Mouse (Mus musculus) thymus, postnatal 36 days (tissue): ENCODE measurements around the gene Emp3.
"Not testable (repeated sequence)": the region's sequence is repeated elsewhere in the genome, so short reads cannot be mapped to it uniquely, and the experiment has no call there.

Experiments used
- DNase-seq, 2 experiments: peaks; one replicate each; pipeline ENCODE4 v3.0.0; 2022; ENCODE audit warnings: mixed read lengths in 2 of 2

Gene Emp3

GRCm38 (mm10) chr7:45915011-45915410 is 6.2 kb downstream of the Emp3 start:
- DNase-seq = no peak

GRCm38 (mm10) chr7:45914067-45914466 is 7.1 kb downstream of the Emp3 start:
- DNase-seq = no peak

DNA sequence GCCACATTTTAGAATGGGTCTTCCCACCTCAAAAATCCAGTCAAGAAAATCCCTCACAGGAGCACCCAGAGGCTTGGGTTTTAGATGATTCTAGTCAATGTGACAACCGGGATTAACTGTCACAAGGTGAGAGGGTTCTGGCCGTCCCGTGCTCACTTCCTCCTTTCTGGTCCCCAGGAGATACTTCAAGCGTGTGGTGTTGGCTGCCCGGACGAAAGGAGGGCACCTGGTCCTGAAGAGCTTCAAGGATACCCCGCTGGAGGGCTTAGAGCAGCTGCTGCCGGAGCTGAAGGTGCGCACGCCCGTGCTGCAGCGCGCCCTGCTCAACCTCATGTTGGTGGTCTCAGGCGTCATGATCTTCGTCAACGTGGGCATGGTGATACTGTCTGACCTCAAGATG is 12.1 kb downstream of the Emp3 start:
- DNase-seq = no peak

DNA sequence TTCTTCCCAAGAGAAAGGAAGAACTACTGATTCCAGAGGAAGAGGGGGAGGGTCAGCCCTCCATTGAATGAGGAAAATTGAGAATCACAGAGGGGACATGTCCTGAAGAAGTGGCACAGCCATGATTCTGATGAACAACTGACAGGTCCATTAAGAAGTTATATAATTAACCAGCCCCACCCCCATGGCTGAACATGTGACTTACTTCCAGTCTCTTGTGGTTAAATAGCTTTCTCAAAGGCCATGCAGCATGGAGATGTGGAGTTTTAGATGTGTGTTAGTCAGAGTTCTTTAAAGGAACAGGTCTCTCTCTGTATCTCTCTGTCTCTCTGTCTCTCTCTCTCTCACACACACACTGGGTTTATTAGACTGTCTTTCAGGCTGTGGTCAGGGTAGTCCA is 12.8 kb downstream of the Emp3 start:
- no peak for DNase-seq

GRCm38 (mm10) chr7:45906622-45907021 is 14.6 kb downstream of the Emp3 start:
- DNase-seq = no peak

- no peak for DNase-seq
Observed at GRCm38 (mm10) chr7:45902481-45903002, 18.7 kb downstream of the Emp3 start.

- no peak for DNase-seq
Observed at GRCm38 (mm10) chr7:45901562-45901961, 19.6 kb downstream of the Emp3 start.

GRCm38 (mm10) chr7:45898125-45898524 is 23.1 kb downstream of the Emp3 start:
- DNase-seq = peak; percentile 31 to 38

- DNase-seq = peak; percentile 50 to 65
Observed at GRCm38 (mm10) chr7:45897258-45897757, 23.9 kb downstream of the Emp3 start.

GRCm38 (mm10) chr7:45896517-45897257 is 24.5 kb downstream of the Emp3 start, which contains the start of the genes Syngr4 and Tmem143:
Gene Syngr4 (minus strand): TSS chr7:45896714.
Gene Tmem143 (plus strand): TSS chr7:45896941.
- peak; percentile 94 to 95 for DNase-seq

GRCm38 (mm10) chr7:45895931-45896516 is 25.2 kb downstream of the Emp3 start:
- no peak for DNase-seq

DNA sequence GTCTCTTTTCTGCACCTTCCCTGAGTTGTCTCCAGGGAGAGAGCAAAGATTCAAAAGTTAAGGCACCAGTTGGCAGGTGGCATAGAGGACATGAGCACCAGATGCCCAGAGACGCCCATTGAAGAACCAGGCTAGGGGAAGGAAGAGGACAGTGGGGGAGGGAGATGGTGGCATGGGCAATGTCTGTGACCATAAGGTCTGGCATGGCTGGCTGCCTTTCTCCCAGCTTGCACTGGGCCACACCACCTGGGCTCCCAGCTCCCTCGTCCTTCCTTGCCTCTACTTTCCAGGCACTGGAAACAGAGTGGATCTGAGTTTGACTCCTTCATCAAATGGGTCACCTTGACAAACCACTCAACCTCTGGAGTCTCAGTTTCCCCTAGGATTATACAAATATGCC is 28.6 kb downstream of the Emp3 start:
- DNase-seq = no peak

DNA sequence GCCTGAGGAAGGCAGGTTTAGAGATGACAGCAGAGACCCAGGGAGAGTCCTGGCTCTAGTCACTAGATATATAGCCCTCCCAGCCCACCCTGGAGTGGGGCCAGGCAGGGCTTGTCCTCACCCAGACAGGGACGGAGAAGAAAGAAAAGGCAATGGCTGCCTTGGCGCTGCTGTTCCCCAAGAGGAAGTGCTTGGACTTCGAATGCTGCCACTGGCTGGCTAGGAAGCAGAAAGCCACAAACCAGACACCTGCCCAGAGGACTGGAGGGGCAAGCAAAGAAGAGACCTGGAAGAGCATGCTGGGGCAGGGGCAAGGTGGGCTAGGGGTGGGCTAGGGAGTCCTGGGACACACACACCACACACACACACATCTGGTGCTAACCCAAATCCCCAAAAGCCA is 34.0 kb downstream of the Emp3 start:
- DNase-seq = no peak

- no peak for DNase-seq
Observed at GRCm38 (mm10) chr7:45881011-45881410, 40.2 kb downstream of the Emp3 start.

- DNase-seq = no peak
Observed at GRCm38 (mm10) chr7:45880531-45880930, 40.7 kb downstream of the Emp3 start.

- not testable (repeated sequence) for DNase-seq
Observed at GRCm38 (mm10) chr7:45878278-45878677, 42.9 kb downstream of the Emp3 start, which contains the start of gene Grin2d. Gene Grin2d (minus strand): TSS chr7:45878378.

- DNase-seq = no peak
Observed at GRCm38 (mm10) chr7:45876895-45877294, 44.3 kb downstream of the Emp3 start.

GRCm38 (mm10) chr7:45873061-45873947 is 47.9 kb downstream of the Emp3 start:
- DNase-seq = peak; percentile 62 to 68

- DNase-seq = peak; percentile 90
Observed at GRCm38 (mm10) chr7:45872624-45873023, 48.6 kb downstream of the Emp3 start, which contains the start of gene Kdelr1. Gene Kdelr1 (plus strand): TSS chr7:45872772.

DNA sequence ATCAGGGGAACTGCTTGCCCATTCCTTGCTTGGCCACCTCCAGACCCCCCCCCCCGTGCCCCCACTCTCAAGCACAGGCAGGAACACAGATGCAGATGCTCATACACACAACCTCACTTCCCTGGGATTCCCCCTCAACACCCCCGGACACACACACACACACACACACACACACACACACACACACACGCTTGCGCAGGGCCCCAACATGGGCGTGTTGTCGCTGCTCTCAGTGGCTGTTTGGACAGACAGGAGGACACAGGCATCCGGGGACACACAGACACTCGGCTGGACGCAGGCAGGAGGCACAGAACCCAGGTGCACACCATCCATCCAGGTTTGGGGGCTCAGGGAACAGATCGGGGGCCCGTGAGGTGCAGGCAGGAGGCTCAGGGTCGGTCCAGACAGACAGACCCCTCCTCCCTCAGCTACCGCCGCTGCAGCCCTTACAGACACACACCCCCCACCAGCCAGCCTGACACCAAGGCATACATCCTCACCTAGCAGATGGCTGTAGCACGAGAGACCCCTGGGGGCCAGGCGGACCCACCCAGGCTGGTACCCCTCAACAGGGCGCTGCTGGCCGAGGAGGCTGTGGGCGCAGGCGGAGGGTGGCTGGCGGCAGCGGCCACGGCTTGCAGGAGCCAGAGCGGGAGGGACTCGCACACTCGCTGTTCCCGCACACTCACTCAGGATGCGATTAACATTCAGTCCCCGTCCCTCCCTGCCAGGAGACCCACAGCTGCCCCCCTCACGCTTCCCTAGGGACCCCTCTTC is 50.7 kb downstream of the Emp3 start:
- DNase-seq = no peak

- no peak for DNase-seq
Observed at GRCm38 (mm10) chr7:45869787-45870186, 51.4 kb downstream of the Emp3 start.

- DNase-seq = no peak
Observed at GRCm38 (mm10) chr7:45869107-45869670, 52.0 kb downstream of the Emp3 start.
